Mouse (Mus musculus): Measurements from ENCODE around the gene Pum2.

DNA sequence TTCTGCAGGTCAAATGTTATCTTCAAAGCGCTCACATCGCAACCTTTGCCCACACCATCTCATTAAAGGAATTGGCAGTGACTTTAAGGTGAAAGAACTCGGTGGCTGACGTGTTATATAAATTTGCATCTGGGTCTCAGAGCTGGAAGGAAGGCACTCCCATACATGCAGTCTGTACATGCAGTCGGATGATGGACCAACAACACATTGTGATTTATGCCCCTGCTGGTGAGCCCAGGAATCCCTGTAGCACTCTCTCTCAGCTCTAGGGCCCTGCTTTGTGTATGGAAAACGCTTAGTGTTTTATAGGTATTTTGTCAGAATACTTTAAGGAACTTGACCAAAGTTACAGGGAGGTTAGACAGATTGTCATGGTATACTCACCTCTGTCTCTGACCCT, 86.6 kb downstream of the Pum2 start:
- TF ChIP-seq CTCF (IDR thresholded peaks at IDR 0.05; ENCODE audit: insufficient read depth, low read length) (no peak), POLR2A (IDR thresholded peaks at IDR 0.05; ENCODE audit: borderline replicate concordance, extremely low read depth, low read depth, low read length) (no peak)

Measured in lung, adult 2 months (tissue).